Mouse (Mus musculus): Measurements from ENCODE around the gene Defb18. TPM values are rescaled to one million over a fixed set of nuclear protein-coding genes. Genes with fewer than 3 reads are reported as not detected.
A peak's percentile ranks its signal among the peaks of the same experiment; 100 is the strongest.
"Not testable (repeated sequence)": the region's sequence is repeated elsewhere in the genome, so short reads cannot be mapped to it uniquely, and the experiment has no call there.

Gene Defb18
- total RNA-seq (2014; fragmentation: Nextera tagmentation), result not detected in 2 replicates
- total RNA-seq (2017), result not detected in 2 replicates

DNA sequence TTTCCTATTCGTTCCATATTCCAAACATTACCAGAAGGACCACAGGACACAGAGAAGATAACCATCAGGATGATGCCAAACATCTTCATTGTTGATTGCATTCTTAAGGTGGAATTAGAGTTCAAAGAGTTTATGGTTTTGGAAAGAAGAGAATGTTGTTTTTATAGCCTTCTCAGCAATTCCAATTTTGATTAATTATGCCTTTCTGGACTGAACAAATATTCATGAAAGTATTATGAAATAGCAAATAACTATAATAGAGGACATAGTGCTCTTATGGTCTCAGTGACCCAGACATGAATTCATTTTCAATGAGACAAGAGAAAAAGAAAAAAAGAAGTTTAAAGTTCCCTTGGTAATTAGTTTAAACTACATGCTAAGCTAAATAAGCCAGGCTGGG is at the start of gene Defb18:
Gene Defb18, minus strand, starts transcription at position 101 of the 400 bp plus-strand sequence.
- no peak for ATAC-seq (replicated peaks; ENCODE audit: poor library complexity, severe bottlenecking)

DNA sequence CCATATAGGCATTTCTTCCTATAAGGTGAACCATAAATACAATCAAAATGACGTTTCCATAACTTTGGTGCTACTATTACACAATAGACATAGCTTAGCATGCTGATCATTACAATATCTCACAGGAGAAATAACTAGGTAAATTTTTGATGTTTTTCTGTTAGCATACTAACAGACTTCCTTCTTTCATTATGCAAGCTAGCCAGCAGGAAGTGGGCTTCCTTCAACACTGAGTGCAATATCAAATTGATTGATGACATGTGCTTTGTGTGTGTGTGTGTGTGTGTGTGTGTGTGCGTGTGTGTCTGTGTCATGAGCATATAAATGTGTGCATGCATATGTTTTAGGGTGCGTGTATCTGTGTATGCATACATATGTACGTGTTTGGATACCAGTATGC is 33.9 kb upstream of the Defb18 start:
- peak; percentile 87 for ATAC-seq (replicated peaks; ENCODE audit: poor library complexity, severe bottlenecking)

DNA sequence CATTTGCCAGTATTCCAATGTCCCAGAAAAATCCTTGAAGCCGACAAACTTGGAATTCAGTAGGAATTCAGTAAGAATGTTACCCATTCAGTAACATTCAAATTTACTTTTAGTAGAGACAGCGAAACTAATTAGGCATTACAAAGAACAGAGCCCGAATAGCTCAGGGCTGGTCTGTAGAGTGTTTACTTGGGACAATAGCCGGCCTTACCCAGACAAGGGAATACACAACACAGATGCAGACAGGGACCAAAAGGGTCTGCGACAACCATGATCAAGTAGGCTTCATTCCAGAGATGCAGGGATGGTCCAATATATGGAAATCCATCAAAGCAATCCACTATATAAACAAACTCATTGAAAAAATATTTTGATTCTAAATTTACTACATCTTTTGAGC is 31.6 kb upstream of the Defb18 start:
- ATAC-seq (replicated peaks; ENCODE audit: poor library complexity, severe bottlenecking), result no peak

DNA sequence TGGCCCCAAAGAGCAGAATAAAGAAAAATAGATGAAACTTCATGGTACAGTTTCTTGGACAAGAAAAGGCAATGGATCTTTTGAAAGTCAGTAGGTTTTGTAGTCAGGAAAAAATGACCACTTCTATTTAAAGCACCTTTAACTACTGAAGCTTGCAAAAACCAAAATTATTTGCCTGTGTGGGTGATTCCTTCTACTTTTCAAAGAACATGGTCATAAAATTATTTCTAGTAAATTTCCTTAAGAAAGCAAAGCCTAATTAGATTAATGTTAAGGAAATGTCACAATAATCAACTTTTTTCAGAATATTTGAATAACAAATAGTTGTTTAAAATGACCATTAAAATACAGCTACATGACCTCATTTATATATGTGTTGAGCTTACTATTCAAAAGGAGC is 27.8 kb upstream of the Defb18 start, which contains the start of gene Defb41:
Gene Defb41, minus strand, starts transcription at position 101 of the 400 bp plus-strand sequence.
- ATAC-seq (replicated peaks; ENCODE audit: poor library complexity, severe bottlenecking), result no peak

DNA sequence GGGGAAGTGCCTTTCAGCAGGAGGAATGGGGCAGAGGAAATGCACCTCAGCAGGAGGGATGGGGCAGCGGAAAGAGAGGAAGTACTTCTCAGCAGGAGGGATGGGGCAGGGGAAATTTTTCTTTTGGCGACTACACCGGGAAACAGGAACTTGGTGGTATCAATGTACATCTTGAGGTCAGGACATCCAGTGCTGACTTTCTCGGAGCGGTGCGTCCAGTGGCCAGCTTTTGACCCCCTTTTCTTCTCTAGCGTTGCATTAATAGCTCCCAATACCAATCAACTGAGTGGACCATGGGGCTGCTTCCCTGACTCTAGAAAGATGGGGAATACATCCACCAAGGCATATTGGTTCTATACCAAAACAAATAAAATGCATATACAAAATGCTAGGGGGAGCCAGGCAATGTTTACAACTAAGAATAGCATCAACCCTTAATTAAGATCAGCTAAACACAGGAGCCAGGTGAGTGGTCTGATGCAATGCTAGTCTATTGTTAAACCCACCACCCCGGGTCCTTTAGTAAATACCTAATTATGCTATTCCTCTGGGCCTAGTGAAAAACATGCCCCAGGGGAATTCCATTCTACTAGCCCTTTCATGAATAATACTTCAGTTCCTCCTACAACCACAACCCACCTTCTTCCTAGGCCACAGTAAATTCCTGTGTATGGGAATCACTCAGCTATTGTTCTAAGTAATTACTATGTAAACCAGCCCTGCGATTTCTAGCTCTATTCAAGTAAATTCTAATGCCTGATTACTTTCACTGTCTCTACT is 8.7 kb upstream of the Defb18 start:
- not testable (repeated sequence) for ATAC-seq (replicated peaks; ENCODE audit: poor library complexity, severe bottlenecking)

DNA sequence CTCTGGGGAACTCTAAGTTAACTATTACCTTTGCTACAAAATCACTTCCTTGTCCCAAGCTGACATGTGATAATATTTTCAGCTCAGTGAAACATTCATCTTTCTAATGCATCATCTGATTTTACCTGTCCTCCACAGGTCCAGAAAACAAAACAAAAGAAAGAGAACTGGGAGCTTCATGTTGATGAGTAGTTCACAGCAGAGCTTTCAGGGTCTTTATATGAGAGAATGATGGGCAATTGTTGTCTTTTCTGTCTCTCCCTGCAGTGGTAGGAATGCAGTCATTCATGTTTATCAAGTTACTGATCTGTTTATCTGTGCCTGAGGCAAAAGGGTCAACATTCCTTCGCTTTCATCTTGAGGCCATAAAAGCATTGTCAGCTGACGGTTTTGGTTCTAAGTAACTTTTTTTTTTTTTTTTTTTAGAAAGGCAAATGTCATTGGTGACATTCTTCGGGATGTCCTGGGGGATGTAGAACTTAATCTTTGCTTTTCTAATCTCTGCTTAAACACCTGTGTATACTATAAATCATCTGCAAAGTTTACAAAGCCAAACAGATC is 13.8 kb downstream of the Defb18 start:
- no peak for ATAC-seq (replicated peaks; ENCODE audit: poor library complexity, severe bottlenecking)

DNA sequence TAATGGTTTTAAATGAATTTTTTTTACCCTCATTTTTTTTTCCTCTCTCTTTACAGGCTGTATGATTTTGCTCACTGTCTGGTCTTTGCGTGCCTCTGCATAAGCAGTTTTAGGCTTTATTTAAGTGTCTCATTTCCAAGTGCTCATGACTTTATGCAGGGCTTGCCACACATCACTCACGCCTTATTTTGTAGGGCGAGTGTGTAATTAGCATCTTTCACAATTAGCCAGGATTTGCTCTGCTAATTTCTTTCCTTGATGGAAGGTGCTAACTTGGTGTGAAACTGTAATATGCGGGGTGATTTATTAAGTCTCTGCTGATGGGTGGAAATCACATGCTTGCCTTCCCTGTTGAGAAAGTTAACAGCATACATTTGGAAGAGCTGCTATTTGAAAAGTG is 45.5 kb downstream of the Defb18 start:
- no peak for ATAC-seq (replicated peaks; ENCODE audit: poor library complexity, severe bottlenecking)

DNA sequence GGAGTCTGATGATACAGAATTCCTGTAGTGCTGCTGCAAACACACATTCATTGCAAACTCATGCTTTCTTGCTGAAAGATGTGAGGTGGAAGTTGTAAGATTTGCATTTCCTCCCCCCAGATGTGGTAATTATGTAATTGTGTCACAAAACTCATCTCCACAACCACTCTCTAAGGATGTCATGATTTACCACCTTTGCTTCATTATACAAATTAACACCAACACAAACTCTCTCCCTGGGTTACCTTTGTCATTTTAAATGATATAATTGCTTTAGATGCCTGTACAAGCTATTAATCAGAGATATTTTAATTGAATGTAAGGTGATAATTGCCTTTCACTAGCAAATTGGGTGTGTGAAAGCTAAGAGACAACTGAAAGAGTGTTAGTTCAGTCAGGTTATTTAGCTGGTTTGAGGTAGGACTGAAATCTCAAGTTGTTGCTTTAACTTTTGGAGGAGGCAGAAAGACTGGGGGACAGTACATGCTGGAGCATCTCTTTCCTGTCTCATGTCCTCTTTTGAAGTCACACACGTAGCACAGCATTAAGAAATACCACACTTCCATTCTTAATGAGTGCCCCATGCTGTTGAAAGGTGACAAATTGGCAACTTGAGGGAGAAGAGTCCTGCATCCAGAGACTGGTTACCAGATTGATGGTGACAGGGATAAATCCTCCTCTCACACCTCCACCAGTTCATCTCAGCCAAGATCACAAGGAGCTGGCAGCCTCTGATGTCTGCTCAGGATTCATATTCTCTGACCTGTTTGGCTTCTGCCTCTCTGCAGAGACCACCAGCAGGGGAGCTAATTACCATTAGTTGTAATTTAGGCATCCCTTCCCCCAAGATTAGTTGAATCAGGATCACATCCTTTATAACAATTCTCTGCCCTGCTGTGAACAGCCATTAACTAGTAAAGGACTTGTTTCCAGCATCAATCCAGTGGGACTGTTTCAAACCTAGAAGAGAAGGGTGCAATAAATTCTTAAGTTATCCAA is 46.2 kb downstream of the Defb18 start:
- ATAC-seq (replicated peaks; ENCODE audit: poor library complexity, severe bottlenecking), result no peak

Other genes starting within 250 kb of the Defb18 start
- gene Crisp4, start 91.5 kb downstream of the Defb18 start, total RNA-seq (2014; fragmentation: Nextera tagmentation), result not detected in 2 replicates
- gene Crisp4, start 91.5 kb downstream of the Defb18 start, total RNA-seq (2017), result not detected in 2 replicates
- not detected in 2 replicates for gene Defb41, start 27.7 kb upstream of the Defb18 start, total RNA-seq (2014; fragmentation: Nextera tagmentation)
- gene Defb41, start 27.7 kb upstream of the Defb18 start, total RNA-seq (2017), result not detected in 2 replicates

Data from granulocyte monocyte progenitor cell, adult 5-6 weeks (primary cell).